Mouse (Mus musculus) R1 (cell line): ENCODE measurements around the gene Nanos3.

Experiments
- DNase-seq: peaks from one replicate; pipeline ENCODE4 v3.0.0-alpha.2; 2018; ENCODE audit warnings: low read depth, low spot score

Gene Nanos3

DNA sequence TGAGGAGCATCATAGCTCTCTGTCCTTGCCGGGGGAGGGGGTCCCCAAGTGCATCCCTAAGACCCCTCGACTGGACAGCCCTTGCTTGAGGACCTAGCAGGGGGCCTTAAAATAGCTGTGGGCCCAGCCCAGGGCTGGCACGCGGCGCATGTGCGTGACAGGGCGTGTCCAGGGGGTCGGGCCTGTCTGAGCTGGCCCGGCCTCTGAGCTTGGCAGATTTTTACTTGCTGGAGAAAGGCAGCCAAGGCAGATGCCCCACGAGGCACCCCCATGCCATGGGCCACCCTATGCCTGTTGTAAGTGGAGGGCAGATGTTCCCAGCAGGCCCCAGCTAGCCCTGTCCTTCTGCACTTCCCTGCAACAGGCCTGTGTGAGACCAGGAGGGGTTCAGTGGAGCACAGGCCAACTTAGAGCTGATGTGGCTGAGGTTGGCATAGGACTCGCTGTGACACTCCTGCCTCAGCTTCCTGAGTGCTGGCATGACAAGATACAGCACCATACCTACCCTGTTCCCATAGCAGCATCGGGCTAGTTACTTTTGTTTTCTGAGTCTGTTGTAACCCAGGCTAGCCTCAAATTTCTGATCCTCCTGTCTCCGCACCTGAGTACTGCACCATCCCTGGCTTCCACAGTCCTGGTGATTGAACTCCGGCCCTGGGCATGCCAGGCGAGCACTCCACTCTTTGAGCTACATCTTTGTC, 16.7 kb upstream of the Nanos3 start:
- no peak for DNase-seq

DNA sequence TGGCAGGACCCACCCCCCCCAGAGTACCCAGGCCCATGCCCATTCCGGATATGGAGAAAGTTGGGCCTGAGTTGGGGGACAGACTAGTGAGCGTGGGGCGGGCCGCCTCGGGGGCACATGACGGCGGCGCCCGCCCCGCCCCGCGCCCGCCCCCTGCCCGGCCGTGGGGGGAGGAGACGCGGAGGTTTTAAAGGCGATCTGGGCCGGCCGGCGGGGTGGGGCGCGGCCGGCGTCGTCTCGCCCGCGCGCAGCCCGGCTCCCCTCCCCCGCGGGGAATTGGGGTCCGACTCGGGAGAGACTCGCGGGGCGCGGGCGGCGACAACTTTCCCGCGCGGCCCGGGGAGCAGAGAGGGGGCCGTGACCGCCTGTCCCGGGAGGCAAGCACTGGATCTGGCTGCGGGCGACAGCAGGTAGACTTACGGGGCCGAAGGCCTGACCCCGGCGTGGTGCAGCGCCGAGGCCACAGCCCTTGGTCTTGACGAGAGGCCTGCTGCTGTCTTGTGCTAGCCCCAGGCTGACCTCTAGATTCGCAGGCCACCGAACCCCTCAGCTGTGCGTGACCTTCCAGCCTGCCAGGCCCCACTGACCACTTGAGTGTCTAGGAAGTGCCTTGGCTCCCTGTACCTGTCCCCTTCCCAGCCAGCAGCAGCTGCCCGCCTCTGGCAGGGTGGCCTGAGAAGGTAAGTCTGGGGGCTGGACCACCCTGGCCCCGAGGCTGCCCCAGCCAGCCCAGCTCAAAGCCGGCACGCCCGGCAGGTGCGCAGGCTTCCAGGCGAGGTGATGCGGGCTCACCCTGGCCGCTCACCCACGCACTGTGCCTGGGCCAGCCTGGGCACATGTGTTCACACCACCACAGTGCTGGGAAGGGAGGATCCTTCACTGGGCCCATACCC, 15.9 kb upstream of the Nanos3 start:
- peak; percentile 77 for DNase-seq

DNA sequence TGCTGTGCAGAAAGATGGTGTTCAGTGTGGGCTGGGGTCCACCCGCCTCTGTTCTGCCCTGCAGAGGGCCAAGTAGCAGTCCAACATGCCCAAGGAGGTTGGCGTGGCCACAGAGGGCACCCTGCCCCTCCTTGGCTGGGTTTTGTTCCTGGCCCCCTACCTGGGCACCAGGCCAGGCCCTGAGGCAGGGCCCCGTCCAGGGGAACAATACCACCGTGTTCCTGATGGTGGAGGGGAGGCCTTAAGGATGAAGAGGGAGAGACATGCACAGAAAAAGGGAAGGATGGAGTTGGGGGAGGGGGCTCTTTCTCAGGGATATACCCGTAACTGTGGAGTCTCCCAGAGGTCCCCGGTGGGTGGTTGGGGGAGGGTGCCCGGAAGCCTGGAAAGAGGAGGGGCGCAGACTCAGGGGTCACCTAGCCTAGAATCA, 15.1 kb upstream of the Nanos3 start:
- no peak for DNase-seq

DNA sequence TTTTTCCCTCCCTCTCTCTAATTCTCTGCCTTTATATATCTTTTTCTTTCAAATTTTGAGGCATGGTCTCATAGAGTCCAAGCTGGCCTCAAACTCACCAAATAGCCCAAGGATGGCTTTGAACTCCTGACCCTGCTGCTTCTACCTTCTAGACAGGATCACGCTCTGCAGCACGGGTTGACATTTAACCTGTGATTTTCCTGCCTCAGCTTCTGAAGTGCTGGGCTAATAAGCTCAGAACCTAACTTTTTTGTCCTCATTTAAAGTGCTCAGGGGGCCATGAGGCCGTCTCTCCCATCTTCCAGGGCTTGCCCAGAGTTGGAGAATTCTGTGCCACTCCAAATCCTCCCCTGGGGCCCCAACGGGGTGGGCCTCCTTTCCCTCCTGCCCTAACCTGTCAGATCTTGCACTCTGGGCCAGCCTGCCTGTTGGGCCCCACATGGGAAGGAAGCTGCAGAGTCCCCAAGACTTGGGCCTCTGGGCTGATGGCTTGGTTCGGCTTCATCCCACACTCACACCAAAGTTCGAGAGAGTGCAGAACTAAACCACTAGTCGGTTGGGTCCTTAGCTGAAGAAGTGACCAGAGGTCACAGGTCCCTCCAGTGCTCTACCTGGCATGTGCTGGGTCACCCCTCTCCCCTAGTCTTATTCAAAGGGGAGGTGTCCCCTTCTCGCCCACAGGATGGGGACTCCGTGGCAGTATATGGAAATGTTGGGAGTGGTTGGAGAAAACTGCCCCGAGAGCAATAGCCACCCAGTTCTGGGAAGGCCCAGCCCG, 14.5 kb upstream of the Nanos3 start:
- DNase-seq = no peak

DNA sequence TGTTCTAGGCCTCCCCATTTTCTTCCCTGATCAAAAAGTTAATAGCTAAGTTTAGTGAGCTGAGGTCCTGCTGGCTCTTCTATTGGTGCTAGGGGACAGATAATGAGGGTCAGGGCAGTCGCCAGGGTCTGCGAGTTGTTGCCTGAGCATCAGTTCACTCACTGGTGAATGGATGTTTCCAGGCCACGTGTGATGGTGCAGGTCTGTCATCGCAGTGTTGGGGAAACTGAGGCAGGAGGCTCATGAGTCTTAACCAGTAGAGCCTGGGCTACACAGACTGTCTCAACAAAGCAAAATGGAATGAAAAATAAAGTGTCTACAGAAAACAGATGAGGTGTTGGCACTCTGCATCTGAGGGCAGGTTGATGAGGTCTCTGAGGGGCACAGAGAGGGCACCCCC, 13.9 kb upstream of the Nanos3 start:
- DNase-seq = no peak

DNA sequence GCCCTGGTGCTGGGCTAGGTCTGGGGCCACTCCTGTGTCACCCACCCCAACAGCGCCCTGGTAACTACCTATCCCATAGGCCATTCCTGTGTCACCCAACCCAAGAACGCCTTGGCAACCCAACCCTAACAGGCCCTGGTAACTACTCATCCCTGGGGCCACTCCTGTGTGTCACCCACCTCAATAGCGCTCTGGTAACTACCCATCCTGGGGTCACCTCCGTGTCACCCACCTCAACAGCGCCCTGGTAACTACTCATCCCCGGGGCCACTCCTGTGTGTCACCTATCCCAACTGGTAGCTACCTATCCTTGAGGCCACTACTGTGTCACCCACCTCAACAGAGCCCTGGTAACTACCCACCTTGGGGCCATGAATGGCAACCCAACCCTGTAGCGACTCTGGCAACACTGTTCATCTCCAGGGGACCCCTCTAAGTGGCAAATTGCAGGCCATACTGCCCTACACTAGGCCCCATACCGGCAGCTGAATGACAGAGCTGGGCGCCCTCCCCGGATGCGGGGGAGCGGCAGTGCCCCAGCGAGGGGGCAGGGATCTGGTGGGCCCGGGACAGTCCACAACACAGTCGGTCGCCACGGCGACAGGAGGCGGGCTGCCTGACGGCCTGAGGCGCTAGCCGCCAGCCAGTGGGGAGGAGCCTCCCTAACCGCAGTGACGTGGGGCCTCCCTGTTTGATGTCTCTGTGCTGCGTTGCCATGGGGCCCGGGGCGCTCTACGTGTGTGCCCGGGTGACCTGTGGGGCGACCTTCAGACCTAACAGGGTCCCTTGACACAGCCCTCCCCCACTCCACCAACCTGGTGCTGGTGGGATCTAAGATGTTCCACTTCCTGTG, 13.1 kb upstream of the Nanos3 start:
- DNase-seq = peak; percentile 95

DNA sequence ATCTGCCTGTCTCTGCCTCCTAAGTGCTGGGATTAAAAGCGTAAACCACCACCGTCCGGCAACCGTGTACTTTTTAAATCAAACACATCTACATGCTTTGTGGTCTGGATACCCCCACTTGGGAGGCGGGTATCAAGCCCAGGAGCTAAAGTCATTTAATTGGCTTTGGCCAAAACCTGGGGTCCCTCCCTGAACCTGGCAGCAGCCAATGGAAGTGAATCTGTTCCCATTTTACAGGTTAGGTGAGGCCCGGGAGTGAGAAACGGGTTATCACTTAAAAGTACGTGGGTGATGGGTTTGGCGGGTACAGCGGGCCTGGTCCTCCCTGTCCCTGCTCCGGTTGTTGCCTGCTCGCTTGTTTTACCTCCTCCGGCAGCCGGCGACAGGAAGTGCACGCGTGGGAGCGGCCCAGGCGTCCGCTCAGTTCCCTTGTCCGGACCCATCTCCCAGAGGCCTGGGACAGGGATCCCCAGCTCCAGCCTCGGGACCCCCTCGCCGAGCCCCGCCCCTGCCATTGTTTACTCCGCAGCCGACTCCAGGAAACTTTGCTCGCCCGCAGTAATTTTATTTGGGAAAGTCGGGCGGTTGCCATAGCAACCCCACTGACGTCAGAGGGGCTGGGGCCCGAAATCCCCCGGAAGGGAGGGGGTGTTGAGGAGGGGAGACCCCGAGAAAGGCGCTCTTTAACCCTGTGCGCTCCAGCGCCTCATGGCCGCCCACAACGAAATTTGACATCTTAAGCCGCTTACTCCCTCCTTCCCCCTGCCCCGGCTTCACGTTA, 12.3 kb upstream of the Nanos3 start:
- DNase-seq = peak; percentile 98

DNA sequence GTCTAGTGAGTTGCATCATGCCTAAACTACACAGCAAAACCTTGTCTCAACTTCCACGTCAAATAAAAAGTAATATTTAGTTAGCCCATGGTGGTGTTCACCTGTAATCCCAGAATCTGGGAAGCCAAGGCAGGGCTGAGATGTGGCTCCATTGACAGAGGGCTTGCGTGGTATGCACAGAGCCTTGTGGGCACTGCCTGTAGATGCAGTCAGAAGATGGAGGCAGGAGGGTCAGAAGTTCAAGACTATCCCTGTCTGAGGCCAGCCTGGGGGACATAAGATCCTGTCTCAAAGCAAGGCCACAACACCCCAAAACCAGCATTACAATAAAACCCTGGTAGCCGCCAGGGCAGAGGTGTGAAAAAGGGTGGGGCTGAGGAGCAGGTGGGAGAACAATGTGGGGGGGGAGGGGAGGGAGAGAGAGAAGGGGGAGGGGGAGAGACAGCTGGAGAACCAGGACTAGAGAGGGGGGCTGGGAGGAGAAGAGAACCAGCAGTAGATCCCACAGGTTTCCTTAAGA, 9.3 kb upstream of the Nanos3 start:
- DNase-seq = peak; percentile 99

DNA sequence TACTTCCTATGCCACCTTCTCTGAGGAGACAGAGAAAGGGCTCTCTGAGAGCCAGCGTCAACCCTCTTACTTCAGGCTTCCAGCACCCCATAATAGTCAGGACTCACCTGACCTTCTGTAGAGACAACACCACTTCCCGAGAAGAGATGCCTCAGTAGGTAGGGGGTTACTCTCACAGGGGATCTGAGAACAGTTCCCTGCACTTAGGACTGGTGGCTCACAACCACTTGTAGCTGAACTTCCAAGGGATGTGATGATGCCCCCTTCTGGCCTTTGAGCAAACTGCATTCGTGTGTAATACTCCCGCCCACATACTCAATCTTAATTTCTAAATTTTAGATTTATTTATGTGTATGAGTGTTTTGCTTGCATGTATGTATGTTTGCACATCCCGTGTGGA, 8.5 kb upstream of the Nanos3 start:
- DNase-seq = peak; percentile 81

DNA sequence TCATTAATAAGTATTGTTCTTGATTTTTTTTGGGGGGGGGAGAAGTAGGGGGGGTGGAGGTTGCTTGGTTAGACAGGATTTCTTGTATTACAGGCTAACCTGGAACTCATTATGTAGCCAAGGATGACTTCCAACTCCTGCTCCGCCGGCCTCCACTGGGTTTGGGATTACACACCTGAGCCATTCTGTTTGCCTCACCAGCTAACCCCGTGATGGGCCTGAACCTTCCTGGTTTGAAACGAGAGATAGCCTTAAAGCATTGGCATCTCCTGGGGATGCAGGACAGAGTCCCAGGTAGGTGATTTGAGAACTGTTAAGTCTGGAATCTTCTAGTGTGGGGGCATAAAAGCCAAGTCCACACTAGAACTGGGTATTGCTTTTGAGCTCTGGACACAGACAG, 8.1 kb upstream of the Nanos3 start:
- no peak for DNase-seq

DNA sequence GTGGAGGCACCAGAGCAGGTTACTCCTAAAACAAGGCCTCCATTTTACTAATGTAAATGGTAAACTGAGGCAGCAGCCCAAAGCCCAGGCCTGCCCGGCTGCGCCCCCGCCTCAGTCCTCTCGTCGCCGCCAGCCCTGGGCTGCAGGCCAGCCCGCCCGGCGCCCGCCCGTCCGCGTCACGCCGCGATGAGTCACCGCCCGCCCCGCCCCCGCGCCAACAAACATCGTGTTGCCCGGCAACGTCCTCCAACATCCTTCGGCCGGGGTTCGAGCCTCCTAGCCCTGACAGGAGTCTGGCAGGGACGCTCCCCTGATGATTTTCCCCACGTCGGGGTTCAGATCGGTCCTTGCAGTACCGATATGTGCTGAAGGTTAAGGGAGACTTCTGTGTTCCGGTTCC, 7.5 kb upstream of the Nanos3 start:
- peak; percentile 81 for DNase-seq

DNA sequence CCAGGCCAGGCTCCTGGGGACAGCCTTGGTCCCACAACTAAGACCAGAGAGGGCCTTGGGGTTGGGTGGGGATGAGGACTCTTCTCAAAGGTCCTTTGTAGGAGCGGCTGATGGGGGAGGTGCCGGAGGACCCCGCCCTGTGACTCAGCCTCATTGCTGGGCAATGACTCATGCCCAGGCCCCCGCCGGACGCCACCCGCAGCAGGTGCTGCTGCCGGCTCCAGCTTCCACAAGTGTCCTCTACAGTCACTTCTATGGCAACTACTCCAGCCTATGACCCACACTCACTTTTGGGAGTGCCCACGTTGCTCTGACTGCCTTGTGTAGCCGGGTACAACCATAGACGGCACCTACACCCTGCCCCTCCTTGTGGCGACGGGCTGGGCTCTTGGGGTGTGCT, 7.0 kb upstream of the Nanos3 start:
- DNase-seq = peak; percentile 93

DNA sequence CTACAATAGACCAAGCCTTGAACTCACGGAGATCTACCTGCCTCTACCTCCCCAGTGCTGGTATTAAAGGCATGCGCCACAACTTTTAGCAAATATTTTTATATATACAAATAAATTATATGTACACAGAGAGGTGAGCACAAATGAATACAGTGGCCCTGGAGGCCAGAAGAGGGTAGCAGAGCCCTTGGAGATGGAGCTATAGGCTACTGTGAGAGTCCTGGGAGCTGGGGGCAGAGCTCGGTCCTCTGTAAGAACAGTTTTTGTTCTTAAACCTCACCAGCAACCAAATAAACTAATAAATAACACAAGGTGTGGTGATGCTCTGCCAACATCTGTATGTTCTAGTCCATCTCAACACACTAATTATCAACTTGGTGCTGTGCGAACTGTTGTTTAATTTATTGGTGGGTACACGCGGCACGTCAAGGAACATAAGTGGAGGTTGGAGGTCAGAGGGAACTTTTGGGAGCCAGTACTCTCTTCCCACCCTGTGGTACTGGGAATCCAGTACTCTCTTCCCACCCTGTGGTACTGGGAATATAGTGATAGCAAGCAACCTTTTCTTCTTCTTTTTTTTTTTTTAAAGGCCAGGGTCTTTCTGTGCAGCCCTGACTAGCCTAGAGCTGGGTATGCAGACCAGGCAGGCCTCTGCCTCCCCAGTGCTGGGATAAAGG, 5.3 kb upstream of the Nanos3 start:
- DNase-seq = peak; percentile 84

DNA sequence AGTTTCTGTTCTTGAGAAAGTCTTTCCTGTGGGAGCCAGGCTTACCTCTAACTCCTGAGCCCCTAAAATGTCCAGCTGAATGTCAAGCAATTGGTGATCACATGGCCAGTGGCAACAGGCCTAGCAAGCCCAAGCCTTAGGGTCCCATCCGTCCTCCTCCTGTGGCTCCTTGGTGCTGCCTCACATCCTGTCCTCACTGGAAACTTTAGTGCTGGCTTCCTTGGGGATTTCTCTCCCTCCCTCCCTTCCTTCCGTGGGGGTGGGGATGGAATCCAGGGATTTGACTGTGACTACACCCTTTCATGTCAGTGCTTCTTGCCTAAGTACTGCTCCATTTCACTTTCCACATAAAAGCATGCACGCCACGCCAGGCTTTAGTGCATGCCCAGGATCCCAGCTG, 4.6 kb upstream of the Nanos3 start:
- DNase-seq = peak; percentile 95

DNA sequence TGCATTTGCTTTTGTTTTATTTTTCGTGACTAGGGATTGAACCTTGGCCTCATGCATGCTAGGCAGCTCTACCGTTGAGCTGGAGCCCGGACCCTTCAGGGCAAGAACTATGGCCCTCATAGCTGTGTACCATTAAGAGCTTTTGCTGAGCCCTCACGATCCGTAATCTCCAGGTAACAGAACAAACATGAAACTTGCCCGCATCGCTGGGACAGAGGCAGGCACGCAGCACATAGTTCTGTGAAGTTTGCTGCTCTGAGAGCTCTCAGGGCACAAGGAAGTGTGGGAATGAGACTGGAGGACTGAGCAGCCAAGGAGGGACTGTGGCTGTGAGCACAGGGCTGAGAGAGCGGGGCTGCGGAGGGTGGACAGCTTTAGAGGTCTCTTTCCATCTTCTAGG, 3.7 kb upstream of the Nanos3 start:
- no peak for DNase-seq

DNA sequence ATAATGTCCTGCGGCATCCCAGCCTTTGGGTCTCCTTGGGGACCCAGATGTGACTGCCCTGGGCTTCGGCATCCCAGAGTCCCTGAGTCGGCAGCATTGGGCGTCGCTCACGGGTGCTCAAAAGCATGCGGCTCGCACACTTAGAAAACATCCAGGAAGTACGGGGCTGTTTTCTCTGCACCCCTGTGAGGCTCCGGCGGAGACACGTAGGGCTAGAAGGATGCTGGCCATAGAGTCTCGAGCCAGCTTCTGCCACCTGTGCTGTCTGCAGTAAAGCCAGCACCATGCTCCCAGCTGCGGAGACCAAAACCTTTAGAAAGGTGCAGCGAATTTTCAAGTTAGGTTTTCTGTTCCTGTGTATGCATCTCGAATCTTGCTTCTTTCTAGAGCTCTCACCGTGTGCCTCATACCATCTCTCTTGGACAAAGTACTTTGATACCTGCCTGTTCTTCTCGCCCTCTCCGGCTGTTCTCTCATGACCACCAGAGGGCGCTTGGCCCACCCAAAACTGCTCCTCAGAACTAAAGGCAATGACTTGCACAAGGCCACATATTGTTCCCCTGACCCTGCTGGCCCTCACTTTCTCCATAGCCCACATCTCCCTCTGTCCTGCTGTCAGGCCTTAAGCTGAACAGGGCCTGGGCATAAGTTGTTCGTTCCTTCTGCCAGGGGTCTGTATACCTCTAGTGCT, 2.2 kb upstream of the Nanos3 start:
- DNase-seq = peak; percentile 91

DNA sequence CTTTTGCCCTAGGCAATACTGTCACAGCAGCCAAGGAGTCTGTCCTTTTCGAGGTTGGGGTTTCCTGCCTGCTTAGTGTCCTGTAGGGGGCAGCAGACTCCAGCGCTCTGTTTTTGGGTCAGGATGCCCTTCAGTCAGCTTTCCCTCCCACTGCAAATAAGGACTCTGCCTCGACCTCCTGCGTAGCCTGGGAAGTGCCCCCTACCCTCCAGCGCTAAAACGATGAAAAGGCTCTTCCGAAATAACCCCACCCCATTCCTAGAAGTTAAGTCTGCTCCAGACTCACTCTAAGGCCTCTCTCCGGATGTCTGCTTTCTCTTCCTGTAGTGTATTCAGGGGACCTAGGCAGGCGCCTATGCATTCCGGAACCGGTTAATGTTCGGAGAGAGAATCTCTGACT, 1.5 kb upstream of the Nanos3 start:
- peak; percentile 99 for DNase-seq

DNA sequence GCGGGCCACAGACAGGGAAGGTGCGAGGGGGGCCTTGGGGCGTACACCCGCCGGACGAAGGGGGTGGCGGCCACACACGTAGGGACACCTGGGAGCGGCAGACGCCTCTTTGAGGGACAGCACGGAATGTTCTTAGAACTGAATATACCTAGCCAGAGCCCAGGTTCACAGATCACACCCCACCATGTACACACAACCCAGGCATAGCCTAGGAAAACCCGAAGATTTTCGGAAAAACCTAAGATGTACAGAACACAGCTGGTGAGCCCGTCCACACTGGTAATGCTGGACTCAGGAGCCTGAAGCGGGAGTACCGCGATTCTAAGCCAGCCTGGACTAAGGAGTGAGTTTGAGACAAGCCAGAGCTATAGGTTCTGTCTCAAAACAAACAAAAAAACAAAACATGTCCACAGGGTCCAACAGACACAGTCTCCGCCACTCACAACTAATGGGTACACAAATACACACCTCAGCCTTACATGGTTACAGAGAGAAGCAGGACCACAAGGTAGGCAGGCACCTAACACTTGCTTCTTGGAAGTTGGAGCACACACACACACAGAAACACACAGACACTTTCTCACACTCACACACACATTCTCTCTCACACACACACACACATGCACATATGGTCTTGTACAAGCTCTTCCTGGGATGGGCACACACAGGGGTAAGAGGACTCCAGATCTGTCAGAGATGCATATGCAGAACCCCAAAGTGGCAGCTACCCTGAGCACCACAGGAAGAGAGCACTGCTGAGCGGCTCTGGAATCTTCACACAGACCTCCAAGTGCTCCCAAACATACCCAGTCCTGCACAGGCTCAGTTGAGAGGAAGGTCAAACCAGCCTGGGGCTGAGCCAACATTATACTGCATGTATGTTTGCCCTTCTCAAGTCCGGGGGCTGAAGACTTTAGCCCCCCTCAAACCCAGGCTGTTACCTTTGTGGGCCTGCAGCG, 653 bp downstream of the Nanos3 start:
- DNase-seq = peak; percentile 42
